Mouse (Mus musculus) ES-Bruce4 (cell line): ENCODE data around the gene Zfp523.

Experiments used
- CTCF ChIP-seq: IDR thresholded peaks from one replicate; pipeline ENCODE4 v1.8.1; 2011; ENCODE audit warnings: low read depth, low read length
- EP300 ChIP-seq: IDR thresholded peaks from 2 replicates; pipeline ENCODE4 v1.6.1; 2011; ENCODE audit warnings: low read depth, low read length; ENCODE audit not compliant: insufficient read depth
- POLR2A ChIP-seq: IDR thresholded peaks from one replicate; pipeline ENCODE4 v1.8.1; 2011; ENCODE audit warnings: low read length; ENCODE audit not compliant: insufficient read depth

DNA sequence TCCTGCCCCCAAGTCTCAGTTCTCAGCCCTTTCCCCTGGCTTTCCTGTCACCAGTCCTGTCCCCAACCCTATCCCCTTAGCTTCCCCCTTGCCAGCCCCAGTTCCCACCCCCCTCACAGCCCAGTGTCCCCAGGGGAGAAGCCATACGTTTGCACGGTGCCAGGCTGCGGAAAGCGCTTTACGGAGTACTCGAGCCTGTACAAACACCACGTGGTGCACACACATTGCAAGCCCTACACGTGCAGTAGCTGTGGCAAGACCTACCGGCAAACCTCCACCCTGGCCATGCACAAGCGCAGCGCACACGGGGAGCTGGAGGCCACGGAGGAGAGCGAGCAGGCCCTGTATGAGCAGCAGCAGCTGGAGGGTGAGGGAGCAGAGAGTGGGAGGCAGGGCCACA, 25.1 kb downstream of the Zfp523 start:
- TF ChIP-seq CTCF: no peak
- no peak for TF ChIP-seq EP300
- TF ChIP-seq POLR2A: no peak
